ENCODE assay signal across 23 mouse cellular contexts in the genomic region with DNA sequence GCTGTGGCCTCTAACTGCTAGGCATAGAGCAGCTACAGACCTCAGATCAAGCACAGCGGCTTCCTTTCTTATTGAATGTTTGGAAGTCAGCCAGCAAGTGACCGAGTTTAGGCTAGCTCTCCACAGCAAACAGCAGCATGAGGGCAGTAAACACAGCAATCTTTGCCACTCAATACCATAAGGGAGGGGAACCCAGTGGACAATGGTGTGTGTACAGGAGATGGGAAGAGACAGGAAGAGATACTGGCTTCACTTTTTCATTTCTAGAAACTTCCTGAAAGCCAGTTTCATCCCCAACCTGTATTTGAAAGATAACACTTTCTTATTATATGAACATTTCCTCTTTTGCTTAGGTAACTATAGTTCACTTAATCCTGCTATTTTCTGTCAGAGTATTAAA.
DNase-seq lines count a peak whose midpoint lies in the region; ATAC-seq and TF ChIP-seq lines count a peak whose summit lies in the region.
"Had no signal": no experiment of that assay in that cellular context is flagged by ENCODE, and none has a peak within 500 bp of the region (broad histone marks: within the 10 kb centered on the region; RNA-seq: fewer than 3 reads in every experiment).

No protein-coding gene starts in this region.

- H3K9me3 ChIP-seq in kidney, postnatal 0 days (replicated peaks; ENCODE audit: low read length), result no peaks in the 10 kb centered on the region
- H3K9me3 ChIP-seq in MEL (replicated peaks; ENCODE audit: insufficient read depth, low read length), result no peaks in the 10 kb centered on the region
- no peaks in the 10 kb centered on the region for H3K9me3 ChIP-seq in liver, postnatal 0 days (ENCODE audit: low read length)
- H3K9me3 ChIP-seq: embryonic facial prominence, embryonic 12.5 days; G1E; heart, embryonic 12.5 days; hindbrain, embryonic 10.5 days; limb, embryonic 13.5 days; liver, embryonic 15.5 days; midbrain, embryonic 10.5 days; neural tube, embryonic 15.5 days had no signal

- TF ChIP-seq CTCF in kidney, postnatal 0 days (IDR thresholded peaks at IDR 0.05; ENCODE audit: low read depth), result no peak
- TF ChIP-seq CTCF in MEL (IDR thresholded peaks at IDR 0.05 in 2 of 3, conservative IDR thresholded peaks at IDR 0.05 in 1 of 3; ENCODE audit: control insufficient read depth in 1 of 3, insufficient read depth in 1 of 3, low read depth in 2 of 3, low read length in 3 of 3, poor library complexity in 1 of 3, severe bottlenecking in 1 of 3), result no peak
- TF ChIP-seq CTCF in liver, postnatal 0 days (IDR thresholded peaks at IDR 0.05; ENCODE audit: low read depth), result no peak

- peak; percentile 64 to 65; a peak in 3 of 4 replicates for TF ChIP-seq EP300 in MEL (IDR thresholded peaks at IDR 0.05; ENCODE audit: low read depth in 1 of 2, low read length in 2 of 2)
- no peak for TF ChIP-seq EP300 in liver, postnatal 0 days (IDR thresholded peaks at IDR 0.05; ENCODE audit: low read depth)

- no peaks in the 10 kb centered on the region for H3K27me3 ChIP-seq in kidney, postnatal 0 days (ENCODE audit: insufficient read depth, low read length)
- H3K27me3 ChIP-seq in MEL (ENCODE audit: control insufficient read depth in 1 of 2, insufficient read depth in 2 of 2, low read length in 2 of 2), result no peaks in the 10 kb centered on the region
- no peaks in the 10 kb centered on the region for H3K27me3 ChIP-seq in liver, postnatal 0 days (ENCODE audit: insufficient read depth, low read length)
- H3K27me3 ChIP-seq: embryonic facial prominence, embryonic 12.5 days; heart, embryonic 12.5 days; limb, embryonic 13.5 days; liver, embryonic 15.5 days; neural tube, embryonic 15.5 days had no signal

- WGBS in kidney, postnatal 0 days, result 21% methylated on average over 2 of the region's 2 CpGs
- WGBS in liver, postnatal 0 days (ENCODE audit: insufficient replicate concordance), result 34% methylated on average over 2 of the region's 2 CpGs

- no peak overlapping the region for H3K4me2 ChIP-seq in kidney, postnatal 0 days (ENCODE audit: low read length)
- no peak overlapping the region for H3K4me2 ChIP-seq in liver, postnatal 0 days (ENCODE audit: low read depth, low read length)
- H3K4me2 ChIP-seq: embryonic facial prominence, embryonic 12.5 days; heart, embryonic 12.5 days; limb, embryonic 13.5 days; liver, embryonic 15.5 days; neural tube, embryonic 15.5 days had no signal

- H3K4me3 ChIP-seq in kidney, postnatal 0 days (replicated peaks; ENCODE audit: low read depth, low read length), result no peak overlapping the region
- no peak overlapping the region for H3K4me3 ChIP-seq in MEL (ENCODE audit: control insufficient read depth in 1 of 2, insufficient read depth in 1 of 2, low read depth in 2 of 2, low read length in 2 of 2)
- H3K4me3 ChIP-seq in liver, postnatal 0 days (ENCODE audit: low read depth, low read length), result no peak overlapping the region
- H3K4me3 ChIP-seq: embryonic facial prominence, embryonic 12.5 days; heart, embryonic 12.5 days; hindbrain, embryonic 10.5 days; layer of hippocampus, adult 2 months; limb, embryonic 13.5 days; liver, embryonic 15.5 days; midbrain, embryonic 10.5 days; myocyte; neural tube, embryonic 15.5 days had no signal

- no peak overlapping the region for H3K27ac ChIP-seq in kidney, postnatal 0 days
- no peak overlapping the region for H3K27ac ChIP-seq in MEL (ENCODE audit: control insufficient read depth, low read depth, low read length)
- H3K27ac ChIP-seq in liver, postnatal 0 days (ENCODE audit: low read depth), result no peak overlapping the region
- H3K27ac ChIP-seq: embryonic facial prominence, embryonic 12.5 days; hindbrain, embryonic 10.5 days; layer of hippocampus, adult 2 months; limb, embryonic 13.5 days; liver, embryonic 15.5 days; midbrain, embryonic 10.5 days; neural tube, embryonic 15.5 days had no signal

- TF ChIP-seq POLR2A in MEL (IDR thresholded peaks at IDR 0.05; ENCODE audit: control insufficient read depth in 1 of 2, insufficient read depth in 1 of 2, low read depth in 1 of 2, low read length in 2 of 2, poor library complexity in 1 of 2), result no peak

- no peaks in the 10 kb centered on the region for H3K36me3 ChIP-seq in kidney, postnatal 0 days (ENCODE audit: insufficient read depth, low read length)
- peaks cover 0 to 5% of the 10 kb centered on the region in 2 experiments; a peak in 2 of 4 replicates for H3K36me3 ChIP-seq in MEL (ENCODE audit: control insufficient read depth in 1 of 2, insufficient read depth in 2 of 2, low read length in 2 of 2)
- no peaks in the 10 kb centered on the region for H3K36me3 ChIP-seq in liver, postnatal 0 days (replicated peaks; ENCODE audit: insufficient read depth, low read length)
- H3K36me3 ChIP-seq: embryonic facial prominence, embryonic 12.5 days; G1E; heart, embryonic 12.5 days; hindbrain, embryonic 10.5 days; limb, embryonic 13.5 days; liver, embryonic 15.5 days; midbrain, embryonic 10.5 days; neural tube, embryonic 15.5 days had no signal

- no peak for TF ChIP-seq RAD21 in MEL (IDR thresholded peaks at IDR 0.05; ENCODE audit: low read depth, low read length)

- H3K4me1 ChIP-seq in kidney, postnatal 0 days (replicated peaks; ENCODE audit: insufficient read depth, low read length), result 0 out of 2 replicates have a peak, but pooled peaks cover 4% of the 10 kb centered on the region
- H3K4me1 ChIP-seq in MEL (ENCODE audit: control insufficient read depth in 1 of 2, insufficient read depth in 2 of 2, low read length in 2 of 2), result no peaks in the 10 kb centered on the region
- H3K4me1 ChIP-seq in liver, postnatal 0 days (ENCODE audit: insufficient read depth), result no peaks in the 10 kb centered on the region
- H3K4me1 ChIP-seq: embryonic facial prominence, embryonic 12.5 days; heart, embryonic 12.5 days; hindbrain, embryonic 10.5 days; liver, embryonic 15.5 days; midbrain, embryonic 10.5 days had no signal

- no peak overlapping the region for H3K9ac ChIP-seq in kidney, postnatal 0 days (ENCODE audit: low read depth, low read length)
- H3K9ac ChIP-seq in MEL (ENCODE audit: control insufficient read depth, low read depth, low read length, poor library complexity, severe bottlenecking), result no peak overlapping the region
- H3K9ac ChIP-seq in liver, postnatal 0 days (replicated peaks), result no peak overlapping the region
- H3K9ac ChIP-seq: embryonic facial prominence, embryonic 12.5 days; heart, embryonic 12.5 days; limb, embryonic 13.5 days; liver, embryonic 15.5 days; neural tube, embryonic 15.5 days had no signal

- ATAC-seq in kidney, postnatal 0 days (replicated peaks; ENCODE audit: low FRiP score, low read depth), result no peak
- no peak for ATAC-seq in liver, postnatal 0 days
- ATAC-seq: CD4-positive, CD25-positive, alpha-beta regulatory T cell, adult 4 months; inflammation-experienced regulatory T-cells, adult 6 months had no signal

- peak; percentile 24 for DNase-seq in kidney, postnatal 0 days (ENCODE audit: low spot score)
- no peak for DNase-seq in kidney, postnatal 4 days
- DNase-seq in 416B (ENCODE audit: low read depth) (peak; percentile 1), MEL (ENCODE audit: low read depth, low spot score) (peak; percentile 34)
- DNase-seq in lung, postnatal 10 days, result peak; percentile 38
- no peak for DNase-seq in thymus, adult 18-20 months
- no peak for DNase-seq in liver, postnatal 0 days
- DNase-seq: adrenal gland, adult 2 months; cerebellum, postnatal 25 days; kidney, adult 9 months; thymus, postnatal 4 days had no signal

- H3K79me2 ChIP-seq in MEL (ENCODE audit: control insufficient read depth, insufficient read depth, low read length, poor library complexity), result no peaks in the 10 kb centered on the region

TF ChIP-seq in MEL, 35 proteins besides CTCF, POLR2A, EP300 and RAD21:
- peak; percentile 70 for TF ChIP-seq TAL1 (IDR thresholded peaks at IDR 0.05; ENCODE audit: low read length)
- no peak for TF ChIP-seq MYB (IDR thresholded peaks at IDR 0.05; ENCODE audit: low read depth, low read length)
- TF ChIP-seq ETS1 (IDR thresholded peaks at IDR 0.05; ENCODE audit: low read depth, low read length), result 0 out of 2 replicates have a peak, but pooled peaks have one; percentile 12
- TF ChIP-seq ZNF384 (IDR thresholded peaks at IDR 0.05; ENCODE audit: low read depth, low read length), result no peak
- peak; percentile 51; the same call in 1 of the 2 replicates for TF ChIP-seq TCF12 (IDR thresholded peaks at IDR 0.05; ENCODE audit: low read depth, low read length)
- TF ChIP-seq HCFC1 (IDR thresholded peaks at IDR 0.05; ENCODE audit: low read depth, low read length), result no peak

Comparison
In these comparisons a context has a peak if more than half of its experiments do, and no peak if none do; other contexts are left out.
1. DNase-seq: peak in kidney, postnatal 0 days (single experiment), 416B (single experiment), MEL (single experiment) and lung, postnatal 10 days (single experiment); none in kidney, postnatal 4 days (0 of 2), thymus, adult 18-20 months (0 of 2) and liver, postnatal 0 days (single experiment).